Mouse (Mus musculus): Measurements from ENCODE around the gene Arap1.
A peak's percentile ranks its signal among the peaks of the same experiment; 100 is the strongest.

Arap1 gene

DNA sequence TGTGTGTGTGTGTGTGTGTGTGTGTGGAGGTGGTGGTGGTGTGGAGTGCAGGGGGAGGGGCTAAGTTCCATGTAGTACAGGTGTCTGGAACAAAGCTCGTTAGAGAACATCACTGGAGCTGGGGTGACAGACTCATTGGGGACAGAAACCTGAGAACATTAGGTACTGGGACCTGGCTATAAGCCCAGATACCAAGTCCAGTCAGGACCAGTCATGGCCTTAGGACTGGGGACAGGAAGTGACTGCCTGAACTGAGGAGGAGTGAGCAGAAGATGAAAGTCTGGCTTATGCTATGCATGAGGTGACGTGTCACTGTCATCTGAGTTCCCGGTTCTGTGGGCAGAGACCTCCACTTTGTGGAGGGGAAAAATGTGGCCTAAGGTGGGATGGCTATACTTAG is 12.5 kb downstream of the Arap1 start:
- peaks cover 53% of the 10 kb centered on the region for H3K4me1 ChIP-seq (replicated peaks; ENCODE audit: low read depth, low read length)
- no peak for TF ChIP-seq NANOG (IDR thresholded peaks at IDR 0.05; ENCODE audit: borderline replicate concordance, low read length)
- no peak for TF ChIP-seq POU5F1 (IDR thresholded peaks at IDR 0.05; ENCODE audit: borderline replicate concordance, low read length)
- no peak for TF ChIP-seq CTCF (conservative IDR thresholded peaks at IDR 0.05; ENCODE audit: low read length)
- no peak overlapping the region for H3K4me3 ChIP-seq (replicated peaks; ENCODE audit: low read length)
- H3K9me3 ChIP-seq (ENCODE audit: low read length): no peaks in the 10 kb centered on the region
- no peaks in the 10 kb centered on the region; the same call in 1 of the 2 replicates for H3K36me3 ChIP-seq (ENCODE audit: insufficient read depth, low read length)
- H3K27me3 ChIP-seq (ENCODE audit: insufficient read depth, low read length): no peaks in the 10 kb centered on the region

- Histone ChIP-seq H3K36me3 (ENCODE audit: insufficient read depth, low read length) (no peaks in the 10 kb centered on the region; the same call in 1 of the 2 replicates), H3K9me3 (ENCODE audit: low read length) (no peaks in the 10 kb centered on the region), H3K4me1 (replicated peaks; ENCODE audit: low read depth, low read length) (peaks cover 50% of the 10 kb centered on the region), H3K27me3 (ENCODE audit: insufficient read depth, low read length) (no peaks in the 10 kb centered on the region), H3K4me3 (replicated peaks; ENCODE audit: low read length) (no peak overlapping the region)
- no peak for TF ChIP-seq POU5F1 (IDR thresholded peaks at IDR 0.05; ENCODE audit: borderline replicate concordance, low read length)
- no peak for TF ChIP-seq NANOG (IDR thresholded peaks at IDR 0.05; ENCODE audit: borderline replicate concordance, low read length)
- TF ChIP-seq CTCF (conservative IDR thresholded peaks at IDR 0.05; ENCODE audit: low read length): no peak
Observed at GRCm38 (mm10) chr7:101361021-101361420, 13.2 kb downstream of the Arap1 start.

DNA sequence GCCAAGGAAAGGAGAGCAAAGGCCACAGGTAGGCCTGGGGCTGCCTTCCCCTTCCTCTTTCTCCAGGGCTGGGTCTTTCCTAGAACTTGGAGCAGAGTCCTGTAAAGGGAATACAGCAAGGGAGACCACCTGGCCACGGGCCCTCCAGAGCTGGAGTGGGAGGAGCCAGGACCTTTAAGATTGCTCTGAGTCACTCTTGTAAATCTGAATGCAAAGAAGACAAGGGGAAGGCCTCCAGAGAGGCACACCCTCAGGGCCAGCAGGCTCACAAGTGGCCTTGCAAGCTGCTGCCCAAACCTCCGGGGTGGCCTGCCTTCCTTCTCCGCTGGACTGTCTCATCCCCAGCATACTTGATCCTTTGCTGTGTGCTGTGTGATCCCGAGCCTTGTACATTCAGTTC is 13.9 kb downstream of the Arap1 start:
- Histone ChIP-seq H3K36me3 (ENCODE audit: insufficient read depth, low read length) (no peaks in the 10 kb centered on the region; the same call in 1 of the 2 replicates), H3K27me3 (ENCODE audit: insufficient read depth, low read length) (no peaks in the 10 kb centered on the region), H3K4me3 (replicated peaks; ENCODE audit: low read length) (no peak overlapping the region), H3K4me1 (replicated peaks; ENCODE audit: low read depth, low read length) (peaks cover 50% of the 10 kb centered on the region), H3K9me3 (ENCODE audit: low read length) (no peaks in the 10 kb centered on the region)
- TF ChIP-seq NANOG (IDR thresholded peaks at IDR 0.05; ENCODE audit: borderline replicate concordance, low read length) (no peak), POU5F1 (IDR thresholded peaks at IDR 0.05; ENCODE audit: borderline replicate concordance, low read length) (no peak), CTCF (conservative IDR thresholded peaks at IDR 0.05; ENCODE audit: low read length) (no peak)

DNA sequence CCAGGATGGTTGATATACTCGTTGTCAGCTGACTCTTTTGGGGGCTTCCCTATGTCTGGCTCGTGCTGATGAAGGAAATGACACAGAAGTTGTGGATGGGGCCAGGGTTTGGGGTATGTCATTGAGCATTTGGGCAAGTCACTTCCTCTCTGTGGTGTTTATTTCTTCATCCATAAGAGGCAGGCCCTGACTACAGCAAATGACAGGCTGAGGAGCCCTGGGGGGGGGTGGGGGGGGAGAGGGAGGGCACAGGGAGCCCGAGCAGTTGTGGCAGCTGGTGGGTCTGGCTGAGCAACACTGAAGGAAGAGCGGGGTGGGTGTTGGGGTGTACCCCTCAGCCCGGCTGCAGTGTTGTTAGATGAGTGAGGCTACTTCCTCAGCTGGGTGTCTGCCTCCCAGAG is 14.9 kb downstream of the Arap1 start:
- Histone ChIP-seq H3K36me3 (ENCODE audit: insufficient read depth, low read length) (no peaks in the 10 kb centered on the region; the same call in 1 of the 2 replicates), H3K4me1 (replicated peaks; ENCODE audit: low read depth, low read length) (peaks cover 43% of the 10 kb centered on the region), H3K9me3 (ENCODE audit: low read length) (no peaks in the 10 kb centered on the region), H3K4me3 (replicated peaks; ENCODE audit: low read length) (no peak overlapping the region), H3K27me3 (ENCODE audit: insufficient read depth, low read length) (no peaks in the 10 kb centered on the region)
- TF ChIP-seq NANOG (IDR thresholded peaks at IDR 0.05; ENCODE audit: borderline replicate concordance, low read length): no peak
- TF ChIP-seq CTCF (conservative IDR thresholded peaks at IDR 0.05; ENCODE audit: low read length): no peak
- no peak for TF ChIP-seq POU5F1 (IDR thresholded peaks at IDR 0.05; ENCODE audit: borderline replicate concordance, low read length)

- Histone ChIP-seq H3K27me3 (ENCODE audit: insufficient read depth, low read length) (no peaks in the 10 kb centered on the region), H3K4me3 (replicated peaks; ENCODE audit: low read length) (no peak overlapping the region), H3K4me1 (replicated peaks; ENCODE audit: low read depth, low read length) (peaks cover 48% of the 10 kb centered on the region), H3K36me3 (ENCODE audit: insufficient read depth, low read length) (no peaks in the 10 kb centered on the region; the same call in 1 of the 2 replicates), H3K9me3 (ENCODE audit: low read length) (no peaks in the 10 kb centered on the region)
- TF ChIP-seq NANOG (IDR thresholded peaks at IDR 0.05; ENCODE audit: borderline replicate concordance, low read length) (no peak), CTCF (conservative IDR thresholded peaks at IDR 0.05; ENCODE audit: low read length) (no peak), POU5F1 (IDR thresholded peaks at IDR 0.05; ENCODE audit: borderline replicate concordance, low read length) (no peak)
Observed at GRCm38 (mm10) chr7:101363914-101364313, 16.0 kb downstream of the Arap1 start.

DNA sequence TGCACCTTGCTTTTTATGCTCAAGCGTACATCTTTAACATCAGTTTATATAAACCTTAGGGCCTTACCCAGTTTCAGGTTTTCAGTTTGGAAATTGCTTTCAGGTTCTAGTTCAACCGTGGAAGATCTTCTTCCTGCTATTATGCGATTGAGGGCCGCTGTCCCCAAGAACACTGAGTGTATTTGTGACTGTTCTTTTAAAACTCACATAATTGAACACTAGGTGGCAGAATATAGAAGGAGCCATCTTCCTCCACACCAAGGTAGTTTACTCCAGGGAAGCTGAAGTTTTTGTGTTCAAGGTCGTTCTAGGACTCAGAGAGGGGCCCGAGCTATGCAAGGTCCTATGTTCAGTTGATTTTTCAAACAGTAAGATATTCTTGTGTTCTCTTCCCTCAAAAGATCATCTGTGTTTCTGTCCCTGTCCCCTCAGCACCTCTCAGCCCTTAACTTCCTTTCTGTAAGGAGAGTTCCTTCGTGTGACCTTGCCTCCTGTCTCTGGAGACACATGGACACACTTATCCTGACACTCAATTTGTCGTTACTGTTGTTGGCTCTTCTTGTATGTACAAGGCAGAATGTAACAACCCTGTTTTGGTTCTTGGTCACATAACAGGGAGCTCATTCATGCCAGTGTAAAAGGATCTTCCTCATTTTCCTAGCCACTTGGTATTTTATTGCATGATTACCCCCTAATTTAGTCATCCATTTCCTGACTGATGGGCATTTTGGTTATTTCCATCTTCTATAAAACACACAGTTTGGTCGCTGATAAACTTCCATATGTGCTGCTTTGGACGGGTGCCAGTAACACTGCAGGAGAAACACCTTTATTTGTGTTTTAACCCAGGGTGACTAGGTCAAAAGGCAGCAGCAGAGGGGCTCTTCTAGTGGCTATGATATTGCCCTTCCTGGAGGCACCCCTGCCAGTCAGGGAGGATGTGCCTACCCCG is 20.3 kb downstream of the Arap1 start:
- Histone ChIP-seq H3K27me3 (ENCODE audit: insufficient read depth, low read length) (0 out of 2 replicates have a peak, but pooled peaks cover 11% of the 10 kb centered on the region), H3K4me1 (replicated peaks; ENCODE audit: low read depth, low read length) (peaks cover 41% of the 10 kb centered on the region), H3K9me3 (ENCODE audit: low read length) (no peaks in the 10 kb centered on the region), H3K36me3 (ENCODE audit: insufficient read depth, low read length) (peaks cover under 1% of the 10 kb centered on the region; the same call in 1 of the 2 replicates), H3K4me3 (replicated peaks; ENCODE audit: low read length) (no peak overlapping the region)
- no peak for TF ChIP-seq POU5F1 (IDR thresholded peaks at IDR 0.05; ENCODE audit: borderline replicate concordance, low read length)
- TF ChIP-seq NANOG (IDR thresholded peaks at IDR 0.05; ENCODE audit: borderline replicate concordance, low read length): no peak
- TF ChIP-seq CTCF (conservative IDR thresholded peaks at IDR 0.05; ENCODE audit: low read length): 0 out of 2 replicates have a peak, but pooled peaks have one; percentile 18

GRCm38 (mm10) chr7:101369666-101370065 is 21.8 kb downstream of the Arap1 start:
- no peak overlapping the region for H3K4me3 ChIP-seq (replicated peaks; ENCODE audit: low read length)
- H3K9me3 ChIP-seq (ENCODE audit: low read length): no peaks in the 10 kb centered on the region
- H3K27me3 ChIP-seq (ENCODE audit: insufficient read depth, low read length): 0 out of 2 replicates have a peak, but pooled peaks cover 11% of the 10 kb centered on the region
- H3K4me1 ChIP-seq (replicated peaks; ENCODE audit: low read depth, low read length): peaks cover 43% of the 10 kb centered on the region
- TF ChIP-seq CTCF (conservative IDR thresholded peaks at IDR 0.05; ENCODE audit: low read length): no peak
- TF ChIP-seq POU5F1 (IDR thresholded peaks at IDR 0.05; ENCODE audit: borderline replicate concordance, low read length): no peak
- H3K36me3 ChIP-seq (ENCODE audit: insufficient read depth, low read length): peaks cover 3% of the 10 kb centered on the region

- Histone ChIP-seq H3K9me3 (ENCODE audit: low read length) (no peaks in the 10 kb centered on the region), H3K4me3 (replicated peaks; ENCODE audit: low read length) (peak overlapping the region; percentile 74), H3K27me3 (ENCODE audit: insufficient read depth, low read length) (0 out of 2 replicates have a peak, but pooled peaks cover 11% of the 10 kb centered on the region), H3K36me3 (ENCODE audit: insufficient read depth, low read length) (peaks cover 19% of the 10 kb centered on the region), H3K4me1 (replicated peaks; ENCODE audit: low read depth, low read length) (peaks cover 46% of the 10 kb centered on the region)
- no peak for TF ChIP-seq POU5F1 (IDR thresholded peaks at IDR 0.05; ENCODE audit: borderline replicate concordance, low read length)
- TF ChIP-seq NANOG (IDR thresholded peaks at IDR 0.05; ENCODE audit: borderline replicate concordance, low read length): no peak
- no peak for TF ChIP-seq CTCF (conservative IDR thresholded peaks at IDR 0.05; ENCODE audit: low read length)
Observed at GRCm38 (mm10) chr7:101373082-101373481, 25.2 kb downstream of the Arap1 start.
